ENCODE assay signal across 9 mouse cellular contexts in genomic region chr5:5320506-5321181, GRCm38 (mm10).
DNase-seq lines count a peak whose midpoint lies in the region; ATAC-seq and TF ChIP-seq lines count a peak whose summit lies in the region.
"Had no signal": no experiment of that assay in that cellular context is flagged by ENCODE, and none has a peak within 500 bp of the region (broad histone marks: within the 10 kb centered on the region; RNA-seq: fewer than 3 reads in every experiment).

No protein-coding gene starts in this region.

- 16% methylated on average over 2 of the region's 2 CpGs for WGBS in limb, embryonic 13.5 days
- 56% methylated on average over 2 of the region's 2 CpGs for WGBS in limb, embryonic 10.5 days
- WGBS in heart, postnatal 0 days: 36% methylated on average over 2 of the region's 2 CpGs

- intact Hi-C loops in left cerebral cortex, adult 2 months (cut with DNase I): no loop called here

- H3K27me3 ChIP-seq in limb, embryonic 13.5 days: no peaks in the 10 kb centered on the region
- H3K27me3 ChIP-seq in limb, embryonic 10.5 days (ENCODE audit: low read depth, poor library complexity, severe bottlenecking): no peaks in the 10 kb centered on the region
- no peaks in the 10 kb centered on the region for H3K27me3 ChIP-seq in heart, postnatal 0 days (ENCODE audit: control insufficient read depth, insufficient read depth, low read length)
- H3K27me3 ChIP-seq: hindbrain, embryonic 13.5 days had no signal

- ATAC-seq in limb, embryonic 13.5 days (ENCODE audit: low FRiP score, low read depth): peak; percentile 49; the same call in 1 of the 2 replicates
- ATAC-seq in heart, postnatal 0 days (ENCODE audit: insufficient read depth, low read depth): no peak
- ATAC-seq in cerebellum, adult (ENCODE audit: insufficient number of reproducible peaks, low FRiP score, low TSS enrichment): no peak

- peak; percentile 30 for DNase-seq in adrenal gland, adult 2 months
- DNase-seq in adrenal gland, postnatal 4 days (ENCODE audit: low spot score in 2 of 2): no peak
- DNase-seq in limb, embryonic 10.5 days (ENCODE audit: low spot score): no peak
- peak; percentile 31 for DNase-seq in heart, postnatal 0 days (ENCODE audit: low spot score)
- DNase-seq in lung, postnatal 36 days: peak; percentile 87
- DNase-seq in left cerebral cortex, adult 2 months (ENCODE audit: extremely low spot score in 1 of 2, low spot score in 2 of 2): no peak

- H3K4me2 ChIP-seq in limb, embryonic 13.5 days (replicated peaks): no peak overlapping the region
- H3K4me2 ChIP-seq in heart, postnatal 0 days (ENCODE audit: low read depth, low read length): peak overlapping the region; percentile 27; the same call in 1 of the 2 replicates
- H3K4me2 ChIP-seq: hindbrain, embryonic 13.5 days had no signal

- peak overlapping the region; percentile 44; the same call in 1 of the 2 replicates for H3K27ac ChIP-seq in limb, embryonic 13.5 days
- no peak overlapping the region for H3K27ac ChIP-seq in limb, embryonic 10.5 days
- peak overlapping the region; percentile 60 for H3K27ac ChIP-seq in heart, postnatal 0 days (ENCODE audit: low read depth)
- H3K27ac ChIP-seq in left cerebral cortex, adult 2 months: no peak overlapping the region
- H3K27ac ChIP-seq: hindbrain, embryonic 13.5 days had no signal

- H3K9me3 ChIP-seq in limb, embryonic 13.5 days: peaks cover 2% of the 10 kb centered on the region; the same call in 1 of the 2 replicates
- no peaks in the 10 kb centered on the region for H3K9me3 ChIP-seq in limb, embryonic 10.5 days (replicated peaks)
- H3K9me3 ChIP-seq in heart, postnatal 0 days (replicated peaks; ENCODE audit: control insufficient read depth, low read length): no peaks in the 10 kb centered on the region
- H3K9me3 ChIP-seq: hindbrain, embryonic 13.5 days had no signal

- no peak overlapping the region for H3K4me3 ChIP-seq in limb, embryonic 13.5 days
- H3K4me3 ChIP-seq in limb, embryonic 10.5 days: no peak overlapping the region
- H3K4me3 ChIP-seq in heart, postnatal 0 days (ENCODE audit: low read depth, low read length): no peak overlapping the region
- H3K4me3 ChIP-seq in left cerebral cortex, adult 2 months: no peak overlapping the region
- H3K4me3 ChIP-seq: hindbrain, embryonic 13.5 days had no signal

- no peak for TF ChIP-seq CTCF in heart, postnatal 0 days (IDR thresholded peaks at IDR 0.05; ENCODE audit: low read depth)
- TF ChIP-seq CTCF in left cerebral cortex, adult 2 months (IDR thresholded peaks at IDR 0.05): no peak

- no peak overlapping the region for H3K9ac ChIP-seq in limb, embryonic 13.5 days
- H3K9ac ChIP-seq in heart, postnatal 0 days (replicated peaks; ENCODE audit: low read depth, low read length): no peak overlapping the region; the same call in 1 of the 2 replicates
- H3K9ac ChIP-seq: hindbrain, embryonic 13.5 days had no signal

- TF ChIP-seq EP300 in heart, postnatal 0 days (IDR thresholded peaks at IDR 0.05; ENCODE audit: low read depth): no peak

- peaks cover 11% of the 10 kb centered on the region; the same call in 1 of the 2 replicates for H3K4me1 ChIP-seq in limb, embryonic 13.5 days
- H3K4me1 ChIP-seq in limb, embryonic 10.5 days: no peaks in the 10 kb centered on the region; the same call in 1 of the 2 replicates
- peaks cover 8% of the 10 kb centered on the region for H3K4me1 ChIP-seq in heart, postnatal 0 days (ENCODE audit: control insufficient read depth, insufficient read depth)

- peaks cover 5% of the 10 kb centered on the region; the same call in 1 of the 2 replicates for H3K36me3 ChIP-seq in limb, embryonic 13.5 days
- peaks cover 3% of the 10 kb centered on the region; the same call in 1 of the 2 replicates for H3K36me3 ChIP-seq in limb, embryonic 10.5 days
- no peaks in the 10 kb centered on the region for H3K36me3 ChIP-seq in heart, postnatal 0 days (replicated peaks; ENCODE audit: control insufficient read depth, insufficient read depth, low read length)
- H3K36me3 ChIP-seq: hindbrain, embryonic 13.5 days had no signal

Comparison
In these comparisons a context has a peak if more than half of its experiments do, and no peak if none do; other contexts are left out.
1. DNase-seq: peak in adrenal gland, adult 2 months (single experiment), heart, postnatal 0 days (single experiment) and lung, postnatal 36 days (single experiment); none in adrenal gland, postnatal 4 days (0 of 2), limb, embryonic 10.5 days (single experiment) and left cerebral cortex, adult 2 months (0 of 2).
2. H3K27ac ChIP-seq: peak in limb, embryonic 13.5 days (single experiment) and heart, postnatal 0 days (single experiment); none in limb, embryonic 10.5 days (single experiment) and left cerebral cortex, adult 2 months (single experiment).